Mouse (Mus musculus) B cell, adult (primary cell): Measurements from ENCODE around the gene Fancc. TPM values are rescaled to one million over a fixed set of nuclear protein-coding genes. Genes with fewer than 3 reads are reported as not detected.

Experiments
- total RNA-seq: library from RNA; stranded (reverse); gene quantifications from 4 replicates; pipeline ENCODE4 v1.2.4, GENCODE M21; 2023; ENCODE audit not compliant: inconsistent age

Gene Fancc
- total RNA-seq = 18.7 to 21.8 TPM (median 19.7 TPM) in 4 replicates

DNA sequence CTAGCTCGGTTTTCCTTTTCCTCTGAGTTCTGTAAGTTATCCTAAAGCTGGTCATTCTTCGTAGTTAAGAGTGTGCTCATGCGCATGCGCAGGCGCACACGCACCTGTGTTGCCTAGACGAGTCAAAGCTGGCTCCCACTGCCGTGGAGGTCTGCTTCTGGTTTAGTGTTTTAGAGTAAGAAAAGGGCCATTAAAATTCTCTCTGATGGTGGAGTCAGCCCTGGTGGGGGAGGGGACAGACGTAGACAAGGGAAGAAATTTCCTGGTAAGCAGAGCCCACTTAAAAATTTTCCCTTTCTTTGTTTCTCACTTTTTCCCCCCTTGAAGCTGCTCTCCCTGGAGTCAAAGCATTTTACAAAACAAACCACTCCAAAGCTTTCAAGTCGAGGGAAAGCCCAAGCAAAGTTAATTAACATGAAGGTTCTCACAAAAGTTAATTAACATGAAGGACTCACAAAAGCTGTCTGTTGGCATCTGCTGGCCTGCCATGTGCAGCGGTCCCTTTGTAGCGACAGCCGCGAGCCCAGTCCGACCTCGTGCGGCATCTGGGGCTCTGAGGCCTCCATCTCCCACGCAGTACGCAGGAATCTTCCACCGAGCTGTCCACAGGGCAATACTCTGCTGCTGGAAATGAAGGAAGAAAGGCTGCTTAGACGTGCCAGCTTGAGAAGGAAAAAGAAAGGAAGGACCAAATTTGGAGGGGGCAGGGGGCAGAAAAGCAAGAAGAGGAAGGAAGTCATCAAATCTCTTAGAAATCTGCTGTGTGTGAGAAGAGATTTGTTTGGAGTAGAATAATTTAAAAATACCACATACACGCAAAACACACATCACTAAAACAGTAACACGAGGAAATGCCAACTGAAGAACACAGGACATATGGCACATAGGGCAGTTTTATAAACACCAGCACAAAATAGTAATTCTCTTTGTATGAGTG, at the start of gene Fancc:
Gene Fancc, minus strand, starts transcription at position 633 of the 937 bp plus-strand sequence.

Other genes starting within 250 kb of the Fancc start
- gene Ptch1, start 76.3 kb upstream of the Fancc start, total RNA-seq = 23.1 to 26.9 TPM (median 24.4 TPM) in 4 replicates